Mouse (Mus musculus): ENCODE measurements at regions not wholly inside any gene's neighbourhood (a gene's known extent, or its start where the extent isn't known, plus 50 kb on each side); places are given as distances from the start of the nearest gene placed in this dataset.

GRCm38 (mm10) chr16:76455499-76456299 is 82.1 kb upstream of the Nrip1 start:
- in situ Hi-C loops (cut with MboI, MseI): no loop called here

- in situ Hi-C loops (cut with MboI, MseI): no loop called here
Observed at GRCm38 (mm10) chr16:76454741-76455465, 81.3 kb upstream of the Nrip1 start.

- in situ Hi-C loops (cut with MboI, MseI): no loop called here
Observed at GRCm38 (mm10) chr16:76453457-76454200, 80.0 kb upstream of the Nrip1 start.

DNA sequence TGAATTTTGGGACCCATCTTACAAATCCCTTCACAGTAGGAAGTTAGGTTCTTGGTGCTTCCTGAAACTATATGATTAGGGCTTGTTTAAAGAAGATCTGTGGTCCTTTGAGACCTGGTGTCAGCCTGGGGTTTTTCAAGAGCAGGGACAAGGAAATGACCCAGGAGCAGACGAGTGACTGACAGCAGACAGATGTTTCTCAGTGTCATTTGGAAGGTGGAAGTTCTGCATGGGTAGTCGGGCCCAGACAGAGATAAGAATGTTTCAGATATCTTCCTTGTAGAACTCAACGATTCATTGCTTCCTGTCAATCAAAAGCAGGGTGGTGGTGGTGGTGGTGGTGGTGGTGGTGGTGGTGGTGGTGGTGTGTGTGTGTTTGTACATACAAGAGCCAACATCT is 75.1 kb upstream of the Nrip1 start:
- in situ Hi-C loops (cut with MboI, MseI): no loop called here

DNA sequence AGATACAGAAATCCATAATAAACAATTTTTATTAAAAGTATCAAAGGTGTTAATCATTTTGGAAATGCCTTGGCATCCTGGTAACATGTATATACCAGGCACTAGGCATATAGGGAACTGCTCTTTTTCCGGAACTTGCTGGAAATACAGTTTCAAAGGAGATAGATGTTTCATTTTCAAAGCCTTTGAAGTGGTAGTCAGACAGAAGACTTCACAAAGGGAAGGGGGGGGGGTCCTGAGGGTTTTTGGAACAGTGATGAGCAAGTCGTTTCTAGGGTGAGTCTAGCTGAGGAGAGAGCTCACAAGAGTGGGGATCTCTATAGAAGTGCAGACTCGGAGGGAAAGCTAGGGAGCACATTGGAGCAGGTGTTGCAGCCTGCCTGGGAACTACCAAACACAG is 73.4 kb upstream of the Nrip1 start:
- in situ Hi-C loops (cut with MboI, MseI): no loop called here

DNA sequence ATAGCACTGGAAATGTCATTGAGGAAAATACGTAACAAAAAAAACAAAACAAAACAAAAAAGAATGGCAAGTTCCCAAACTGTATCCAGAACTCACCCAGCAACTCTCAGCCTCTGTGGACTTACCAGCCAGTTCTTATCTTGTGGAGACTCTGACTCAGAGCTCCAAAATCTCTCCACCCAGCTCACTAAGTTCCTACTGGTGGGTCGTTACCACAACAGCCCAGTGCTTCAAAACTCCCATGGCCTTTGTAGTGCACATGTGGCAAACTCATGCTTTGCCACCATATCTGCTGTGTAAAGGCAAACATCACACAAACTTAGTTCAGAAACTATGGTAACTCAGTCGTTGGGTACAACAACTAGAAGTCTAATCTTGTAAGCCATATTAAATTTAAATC is 71.0 kb upstream of the Nrip1 start:
- in situ Hi-C loops (cut with MboI, MseI): no loop called here

GRCm38 (mm10) chr16:76442635-76443034 is 69.0 kb upstream of the Nrip1 start:
- in situ Hi-C loops (cut with MboI, MseI): no loop called here

DNA sequence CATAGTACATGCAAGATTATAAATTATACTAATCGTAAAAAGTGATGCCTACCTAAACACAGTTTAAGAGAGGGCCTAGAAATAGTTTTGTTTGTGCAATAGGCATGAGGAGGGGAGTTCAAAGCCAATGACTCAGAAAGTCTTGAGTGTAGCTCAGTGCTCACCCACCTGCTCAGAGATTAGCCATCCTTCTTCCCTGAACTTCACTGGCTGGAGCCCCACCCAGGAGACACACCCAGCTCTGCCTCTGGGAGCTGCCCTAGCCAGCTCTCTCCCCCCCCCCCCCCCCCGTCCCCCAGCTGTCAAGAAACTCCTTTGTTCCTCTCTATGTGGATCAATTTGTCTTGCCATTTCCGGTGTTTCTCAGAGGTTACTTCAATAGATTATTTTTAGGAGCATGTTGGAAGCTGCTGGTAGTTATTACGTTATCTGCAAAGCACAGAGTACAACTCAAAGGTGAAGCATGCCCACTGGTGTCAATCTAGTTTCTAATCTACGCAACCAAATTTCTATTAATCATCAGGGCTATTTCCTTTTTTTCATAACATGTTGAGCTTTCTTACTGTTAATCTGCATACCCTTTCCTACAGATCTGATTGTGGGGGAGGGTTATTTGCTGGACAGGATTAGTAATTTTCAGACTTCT is 68.3 kb upstream of the Nrip1 start:
- in situ Hi-C loops (cut with MboI, MseI): no loop called here

GRCm38 (mm10) chr16:76438093-76438883 is 64.7 kb upstream of the Nrip1 start:
- in situ Hi-C loops (cut with MboI, MseI): no loop called here

- in situ Hi-C loops (cut with MboI, MseI): no loop called here
Observed at GRCm38 (mm10) chr16:76436290-76436689, 62.7 kb upstream of the Nrip1 start.

- in situ Hi-C loops (cut with MboI, MseI): no loop called here
Observed at GRCm38 (mm10) chr16:76433076-76433825, 59.6 kb upstream of the Nrip1 start.

DNA sequence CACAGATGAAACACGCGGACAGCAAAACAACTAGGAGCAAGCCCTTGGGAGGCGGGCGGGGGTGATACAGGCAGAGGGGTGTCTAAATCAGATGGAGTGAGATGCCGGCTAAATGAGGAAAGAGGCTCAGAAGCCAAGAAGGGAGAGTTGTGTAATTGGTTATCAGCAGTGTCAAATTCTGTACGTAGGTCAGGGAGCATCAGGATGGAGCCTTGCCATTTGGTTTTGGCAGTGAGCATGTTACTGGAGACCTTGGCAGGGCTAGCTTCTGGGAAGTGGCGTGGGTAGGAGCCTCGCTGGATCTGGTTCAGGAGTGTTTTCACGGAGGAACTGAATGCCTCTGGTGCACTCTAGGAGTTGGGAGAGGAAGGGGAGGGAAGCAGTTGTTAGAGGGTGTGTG is 58.7 kb upstream of the Nrip1 start:
- in situ Hi-C loops (cut with MboI, MseI): no loop called here

GRCm38 (mm10) chr16:76429156-76429555 is 55.5 kb upstream of the Nrip1 start:
- in situ Hi-C loops (cut with MboI, MseI): no loop called here

DNA sequence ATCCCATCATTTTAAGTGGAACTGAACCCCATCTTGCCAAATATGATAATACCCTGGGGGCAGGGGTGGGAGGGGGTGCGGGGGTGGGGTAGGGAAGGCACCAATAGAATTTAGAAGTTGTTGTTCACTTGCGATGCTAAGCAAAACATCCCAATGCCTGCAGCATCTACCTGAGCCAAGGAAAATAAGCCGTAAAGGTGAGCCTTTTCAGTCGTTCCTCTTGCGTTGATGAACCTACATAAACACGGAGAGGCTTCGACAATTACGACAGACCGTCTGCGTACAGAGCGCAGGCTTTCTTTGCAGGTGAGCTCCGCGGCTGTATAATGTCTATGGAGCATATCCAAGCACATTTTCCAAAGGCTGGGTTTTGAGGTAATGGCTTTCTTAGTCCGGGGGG is 50.3 kb upstream of the Nrip1 start:
- in situ Hi-C loops (cut with MboI, MseI): no loop called here
